Mouse (Mus musculus) T-helper 1 cell (primary cell): ENCODE data around the gene Larp4.

Experiments used
- in situ Hi-C: fragments of 300-600 bp; cut with MboI, MseI; formaldehyde crosslinking; loops from one replicate; pipeline ENCODE4 v1.15.1; 2025; ENCODE audit warnings: high pct_unique_total_duplicates

Larp4 gene

DNA sequence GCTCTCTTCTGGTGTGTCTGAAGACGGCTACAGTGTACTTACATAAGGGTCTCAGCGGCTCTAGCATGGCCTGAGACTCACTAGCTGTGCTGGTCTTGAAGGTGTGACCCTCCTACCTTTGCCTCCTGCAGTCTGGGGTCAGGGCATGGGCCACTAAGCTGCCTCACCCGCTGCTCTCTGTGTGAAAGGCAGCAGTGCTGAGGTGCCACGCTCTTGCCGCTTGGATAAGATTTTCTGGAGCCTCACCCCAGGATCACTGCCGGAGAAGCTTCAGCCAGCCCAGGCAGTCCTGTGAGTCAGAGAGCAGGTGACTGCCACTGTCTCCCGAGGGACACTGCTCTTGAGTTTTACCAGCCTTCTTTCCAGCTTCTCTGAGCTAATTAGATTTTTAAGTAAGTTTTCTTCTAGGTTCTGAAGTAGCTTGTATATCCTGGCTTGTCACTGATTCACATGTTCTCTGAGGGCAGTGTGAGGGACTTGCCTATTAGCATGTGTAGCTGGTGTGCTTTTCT, 86.6 kb downstream of the Larp4 start:
- in situ Hi-C loops, result loop anchor here (10.0 kb wide), 1 partner anchor 1218 kb away; no protein-coding TSS in a partner anchor

DNA sequence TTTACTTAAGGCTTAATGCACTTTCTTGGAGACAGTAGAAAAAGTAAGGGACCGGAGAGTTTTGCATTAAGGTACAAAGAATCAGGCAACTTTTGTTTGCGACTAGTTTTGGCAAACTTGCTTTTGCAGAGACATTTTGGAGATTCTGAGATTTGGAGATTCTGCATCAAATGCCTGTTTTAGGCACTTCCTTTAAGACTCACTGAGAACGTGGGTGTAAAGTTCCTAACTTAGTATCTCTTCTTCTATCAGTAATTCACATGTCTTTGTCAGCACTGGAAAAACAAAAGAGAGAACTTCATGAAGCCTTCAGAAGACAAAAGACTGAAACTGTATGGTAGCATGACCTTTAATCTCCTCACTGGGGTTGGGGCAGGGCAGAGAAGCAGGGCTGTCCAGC, 87.8 kb downstream of the Larp4 start:
- in situ Hi-C loops, result loop anchor here (10.0 kb wide), 1 partner anchor 1217 kb away; no protein-coding TSS in a partner anchor

- in situ Hi-C loops, result loop anchor here (10.0 kb wide), 1 partner anchor 1217 kb away; no protein-coding TSS in a partner anchor
Observed at GRCm38 (mm10) chr15:100058143-100058542, 88.3 kb downstream of the Larp4 start.

DNA sequence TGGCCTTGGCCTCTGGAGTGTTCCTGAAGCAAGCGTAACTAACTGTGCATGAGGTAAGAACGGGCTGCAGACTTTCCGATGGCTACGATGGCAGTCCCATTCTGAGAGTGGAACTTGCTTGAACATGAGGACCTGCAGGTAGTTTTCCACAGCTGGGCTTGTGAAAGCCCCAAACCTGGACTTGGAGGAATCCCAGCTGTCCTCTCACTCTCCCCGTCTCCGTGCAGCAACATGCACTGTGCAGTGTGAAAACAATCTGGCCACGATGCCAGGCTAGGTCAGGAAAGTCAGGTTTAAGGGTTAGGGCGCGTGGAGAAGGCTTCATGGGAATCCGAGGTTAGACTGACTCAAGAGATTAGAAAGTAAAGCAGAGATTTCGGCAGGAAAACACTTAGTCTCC, 89.0 kb downstream of the Larp4 start:
- in situ Hi-C loops, result loop anchor here (10.0 kb wide), 1 partner anchor 1216 kb away; no protein-coding TSS in a partner anchor

- in situ Hi-C loops, result loop anchor here (10.0 kb wide), 1 partner anchor 1215 kb away; no protein-coding TSS in a partner anchor
Observed at GRCm38 (mm10) chr15:100059626-100060311, 89.9 kb downstream of the Larp4 start.

DNA sequence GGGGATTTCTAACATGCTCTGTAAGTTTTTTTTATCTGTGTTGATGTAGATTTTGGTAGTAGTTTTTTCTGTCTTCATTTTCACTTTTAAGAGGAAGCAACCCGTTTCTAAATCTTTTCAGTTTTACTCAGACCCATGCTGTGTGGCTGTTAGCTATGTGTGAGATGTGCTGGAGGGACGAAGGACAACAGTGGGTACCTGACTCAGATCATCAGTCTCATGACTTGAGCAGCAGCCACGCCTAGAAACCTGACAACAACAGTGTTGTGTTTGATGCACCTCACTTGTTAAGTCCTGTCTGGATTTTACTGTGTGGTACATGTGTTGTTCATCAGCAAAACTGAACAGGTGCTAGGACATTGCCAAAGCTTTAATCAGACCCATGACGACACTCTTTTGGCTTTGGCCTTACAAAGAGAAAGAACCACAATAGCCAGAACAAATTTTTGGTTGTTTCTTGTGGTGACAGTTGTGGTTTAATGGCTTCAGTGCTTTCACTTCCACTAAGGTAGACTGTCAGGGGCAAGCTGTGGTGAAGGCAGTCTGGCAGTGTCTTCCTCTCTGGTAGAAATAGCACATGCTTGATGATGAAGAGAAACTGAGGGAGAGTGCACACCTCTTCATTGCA, 90.8 kb downstream of the Larp4 start:
- in situ Hi-C loops, result no loop called here

GRCm38 (mm10) chr15:100061377-100061776, 91.5 kb downstream of the Larp4 start:
- in situ Hi-C loops, result no loop called here

GRCm38 (mm10) chr15:100063229-100063773, 93.4 kb downstream of the Larp4 start:
- in situ Hi-C loops, result no loop called here
